Mouse (Mus musculus): ENCODE measurements at regions not wholly inside any gene's neighbourhood (a gene's known extent, or its start where the extent isn't known, plus 50 kb on each side); places are given as distances from the start of the nearest gene placed in this dataset.
A peak's percentile ranks its signal among the peaks of the same experiment; 100 is the strongest.

DNA sequence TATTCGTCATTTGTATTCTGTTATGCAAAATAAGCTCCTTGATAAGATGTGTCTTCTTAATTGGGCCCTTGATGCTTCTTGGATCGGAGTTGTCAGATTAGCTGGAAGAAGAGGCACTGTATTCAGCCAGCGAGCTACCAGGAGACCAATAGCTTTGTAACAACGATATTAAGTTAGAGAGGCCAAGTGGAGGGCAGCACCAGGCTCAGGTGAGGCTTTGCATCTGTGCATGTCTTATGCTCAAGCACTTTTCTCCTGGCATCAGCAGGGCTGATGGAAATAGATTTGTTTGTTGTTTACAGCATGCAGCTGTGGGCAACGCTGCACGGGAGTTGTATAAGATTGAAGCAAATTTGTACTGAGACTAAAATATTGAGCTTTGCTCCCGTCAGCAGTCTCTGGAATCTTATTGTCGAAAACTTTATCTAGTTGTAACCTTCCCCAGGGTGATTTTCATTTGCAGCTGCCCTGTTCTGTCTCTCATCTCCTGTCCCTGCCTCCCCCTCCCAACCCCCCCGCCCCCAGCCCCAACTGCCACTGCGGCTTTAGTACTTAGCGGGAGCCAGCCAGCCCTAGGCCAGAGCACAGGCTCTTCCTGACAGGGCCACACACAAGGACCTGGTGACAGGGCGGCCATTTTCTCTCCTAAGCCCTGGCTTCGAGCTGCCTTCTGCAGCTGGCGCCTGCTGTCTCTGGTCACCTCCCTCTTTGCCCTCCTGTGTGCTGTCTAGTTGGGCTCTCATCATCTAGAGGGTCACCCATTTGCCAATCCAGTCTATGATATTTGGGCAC lies 247.3 kb downstream of the Tshz3 start:
- DNase-seq: no peak

GRCm38 (mm10) chr7:36949511-36949910 lies 251.6 kb downstream of the Tshz3 start:
- no peak for DNase-seq

GRCm38 (mm10) chr7:36955376-36955775 lies 257.5 kb downstream of the Tshz3 start:
- no peak for DNase-seq

DNA sequence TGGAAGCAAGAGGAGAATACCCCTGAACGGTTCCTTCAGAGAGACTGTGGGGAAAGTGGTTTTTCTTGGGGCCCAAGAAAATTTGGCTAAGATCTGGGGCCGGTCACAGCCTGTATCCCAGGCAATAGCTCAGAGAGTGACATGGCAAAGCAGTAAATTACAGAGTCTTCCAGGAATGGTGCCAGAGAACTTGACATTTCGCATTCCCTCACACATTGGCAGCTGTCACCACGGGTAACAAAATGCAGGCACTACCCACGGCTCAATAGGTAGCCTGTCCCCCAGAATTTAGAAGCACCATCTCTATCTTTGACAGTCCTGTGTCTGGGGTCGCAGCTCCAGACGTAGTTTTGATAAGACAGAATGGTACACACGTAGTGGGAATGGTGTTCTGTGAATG lies 260.3 kb downstream of the Tshz3 start:
- no peak for DNase-seq

- DNase-seq: no peak
Observed at GRCm38 (mm10) chr7:36971772-36972171, 273.9 kb downstream of the Tshz3 start.

DNA sequence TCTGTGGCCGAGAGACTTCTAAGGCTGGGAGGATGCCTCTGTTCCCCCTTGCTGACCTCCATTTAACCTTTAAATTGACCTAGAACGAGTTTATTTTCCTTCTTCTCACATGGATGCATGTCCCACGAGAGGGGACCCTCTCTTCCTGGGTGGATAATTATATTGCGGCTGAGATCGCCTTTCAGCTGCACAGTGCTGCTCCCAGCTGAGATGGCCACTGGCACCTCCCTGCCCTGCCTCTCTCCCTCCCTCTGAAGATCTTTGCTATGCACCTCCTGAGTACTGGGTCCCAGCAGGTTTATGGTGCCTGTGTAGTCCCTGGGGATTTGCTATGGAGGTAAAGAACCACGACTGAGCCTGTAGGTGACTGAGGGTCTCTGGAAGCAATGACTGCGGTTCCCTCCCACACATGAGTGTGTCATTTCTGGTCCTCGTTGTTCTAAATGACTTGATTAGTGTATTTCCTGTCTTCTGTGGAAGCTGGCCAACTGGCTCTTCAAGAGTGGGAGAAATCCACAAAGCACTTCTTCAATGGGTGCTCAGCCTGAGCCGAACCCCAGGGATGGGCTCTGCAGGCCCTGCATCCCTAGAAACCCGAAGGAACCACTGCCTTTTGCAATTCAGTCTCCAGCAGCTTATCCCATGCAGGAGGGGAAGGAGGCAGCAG lies 275.9 kb downstream of the Tshz3 start:
- no peak for DNase-seq

GRCm38 (mm10) chr7:36974573-36974972 lies 276.7 kb downstream of the Tshz3 start:
- peak; percentile 36 to 70 for DNase-seq

DNA sequence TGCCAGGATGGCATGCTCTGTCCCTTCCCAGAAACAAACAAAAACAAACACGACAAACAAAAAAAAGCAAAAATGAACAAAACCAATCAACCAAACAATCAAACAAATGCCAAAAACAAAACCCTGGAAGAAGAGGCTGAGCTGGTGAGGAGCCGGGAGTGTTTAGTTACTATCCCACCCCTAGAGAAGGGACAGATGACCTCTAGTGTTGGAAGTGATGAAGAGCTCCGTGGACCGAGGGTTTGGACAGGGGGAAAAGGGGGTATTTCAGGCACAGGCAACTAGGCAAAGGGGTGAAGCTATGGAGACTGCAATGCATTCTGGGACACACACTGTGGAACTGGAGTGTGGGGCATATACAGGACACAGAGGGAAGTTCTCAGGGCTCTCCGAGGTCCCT lies 277.6 kb downstream of the Tshz3 start:
- peak; percentile 22 to 26 for DNase-seq

- DNase-seq: no peak
Observed at GRCm38 (mm10) chr7:36977819-36978218, 279.9 kb downstream of the Tshz3 start.

DNA sequence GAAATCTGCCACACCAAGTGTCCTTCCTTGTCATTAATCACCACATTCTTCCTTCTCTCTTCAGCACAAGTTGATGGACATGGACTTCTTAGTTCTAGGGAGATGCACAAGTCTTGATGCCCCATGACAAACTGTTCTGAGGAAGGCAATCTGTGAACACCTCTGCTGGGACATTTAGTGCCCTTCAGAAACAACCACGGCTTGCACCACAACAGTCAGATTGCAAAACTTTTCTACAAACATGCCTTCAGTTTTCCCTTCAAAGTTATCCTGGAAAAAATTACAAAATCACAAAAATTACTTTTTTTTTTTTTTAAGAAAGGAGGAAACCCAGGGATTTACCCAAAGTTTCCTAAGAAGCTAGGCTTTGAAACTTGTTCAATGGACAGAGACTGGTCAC lies 291.5 kb downstream of the Tshz3 start:
- DNase-seq: no peak

GRCm38 (mm10) chr7:37004601-37005000 lies 306.7 kb downstream of the Tshz3 start:
- peak in 1 of 2 experiments; percentile 5 for DNase-seq

DNA sequence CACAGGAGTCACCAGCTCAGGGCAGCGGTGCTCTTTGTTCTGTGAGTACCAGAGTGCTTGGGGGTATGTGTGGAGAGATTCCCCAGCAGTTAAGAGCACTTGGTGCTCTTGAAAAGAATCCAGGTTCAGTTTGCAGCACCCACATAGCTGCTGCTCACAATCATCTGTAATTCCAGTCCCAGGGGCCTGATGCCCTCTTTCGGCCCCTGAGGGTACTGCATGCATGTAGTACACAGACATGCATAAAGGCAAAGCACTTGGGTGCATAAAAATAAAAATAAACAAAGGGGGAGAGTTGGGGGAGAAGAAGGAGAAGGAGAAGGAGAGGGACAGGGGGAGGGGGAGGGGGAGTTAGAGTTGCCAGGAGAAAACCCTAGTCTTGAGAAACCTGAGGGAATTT lies 307.8 kb downstream of the Tshz3 start:
- DNase-seq: no peak

DNA sequence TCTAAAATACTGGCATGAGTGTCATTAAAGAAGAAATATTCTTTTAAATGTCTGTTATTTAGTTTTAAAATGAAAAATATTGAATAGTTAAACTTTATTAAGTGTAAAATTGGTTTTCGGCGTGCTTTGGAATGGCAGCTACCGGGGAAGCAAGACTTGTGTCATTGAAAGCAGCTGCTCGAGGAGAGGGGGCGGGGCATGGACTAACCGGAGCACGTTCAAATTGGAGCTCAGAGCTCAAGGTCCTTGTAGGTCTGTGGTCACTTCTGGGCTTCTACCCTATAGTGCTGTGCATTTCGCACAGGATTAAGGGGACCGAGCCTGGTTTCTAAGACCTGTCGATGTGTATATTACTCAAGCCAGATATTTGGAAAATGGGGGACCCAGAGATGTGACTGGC lies 309.0 kb downstream of the Tshz3 start:
- no peak for DNase-seq

DNA sequence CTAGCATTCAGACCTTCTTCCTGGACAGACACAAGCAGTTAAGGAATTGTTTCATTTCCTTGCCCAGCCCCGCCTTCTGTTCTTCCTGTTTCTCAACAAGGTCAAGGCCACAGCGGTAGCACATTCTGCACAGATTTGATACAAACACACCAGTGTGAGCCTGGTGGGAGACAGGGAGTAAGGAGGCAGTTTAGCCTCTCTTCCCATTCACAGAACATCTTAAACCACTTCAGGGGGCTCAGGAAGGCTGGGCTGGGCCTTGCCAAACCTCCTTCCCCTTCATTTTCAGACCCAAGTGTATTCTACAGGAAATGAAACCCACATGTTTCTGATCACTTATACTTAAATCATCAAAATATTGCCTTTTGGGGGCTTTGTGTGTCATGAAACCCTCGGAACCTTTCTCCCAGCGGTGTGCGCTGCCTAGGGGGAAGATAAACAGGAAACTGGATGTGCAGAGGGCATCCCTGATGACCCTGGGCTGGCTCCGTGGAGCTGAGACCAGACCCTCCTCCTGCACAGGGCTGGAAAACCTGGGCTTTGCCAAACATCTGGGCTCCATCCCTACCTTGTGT lies 313.3 kb downstream of the Tshz3 start:
- no peak for DNase-seq

GRCm38 (mm10) chr7:37020078-37020477 lies 322.2 kb downstream of the Tshz3 start:
- DNase-seq: no peak

- DNase-seq: no peak
Observed at GRCm38 (mm10) chr7:37024501-37025025, 326.6 kb downstream of the Tshz3 start.

DNA sequence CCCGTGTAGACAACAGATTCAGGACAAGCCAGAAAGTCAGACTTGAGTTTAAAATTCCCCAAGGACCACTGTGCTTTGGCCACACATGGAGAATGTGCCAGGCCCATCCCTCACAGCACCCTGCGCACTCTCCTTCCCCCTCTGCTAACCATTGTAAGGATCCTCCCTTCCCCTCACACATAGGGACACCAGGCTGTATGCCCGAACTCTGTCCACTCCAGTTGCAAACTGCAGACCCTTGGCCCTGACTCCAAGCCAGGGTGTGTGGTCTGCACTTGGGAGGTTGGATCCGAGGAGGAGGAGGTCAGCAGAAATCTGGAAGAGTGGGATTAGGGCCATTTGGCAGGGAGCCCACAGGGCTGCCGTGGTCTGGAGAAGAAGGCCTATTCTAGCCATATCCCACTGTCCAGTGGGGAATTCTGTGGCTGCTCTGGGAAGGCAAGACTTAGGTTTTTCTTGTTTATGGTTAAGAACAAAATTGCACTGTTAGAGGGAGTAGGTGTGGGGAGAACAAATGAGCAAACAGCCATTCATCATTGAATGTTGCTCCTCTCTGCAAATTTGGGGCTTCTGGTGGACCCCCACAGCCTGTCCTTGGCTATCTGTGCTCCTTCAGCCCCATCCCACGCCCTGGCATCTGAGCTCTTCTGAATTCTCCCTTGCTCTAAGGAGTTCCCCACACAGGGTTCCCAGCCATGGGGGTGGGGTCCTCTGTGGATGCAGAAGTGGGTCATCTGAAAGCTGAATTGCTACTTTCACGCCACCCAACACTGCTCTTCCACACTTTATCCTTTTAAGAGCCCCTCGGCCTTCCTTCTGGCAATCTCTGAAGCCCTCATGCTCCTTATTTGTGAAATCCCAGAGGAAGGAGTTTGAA lies 366.9 kb downstream of the Tshz3 start:
- DNase-seq: peak; percentile 24 to 32

GRCm38 (mm10) chr7:37077698-37078097 lies 379.8 kb downstream of the Tshz3 start:
- DNase-seq: no peak

DNA sequence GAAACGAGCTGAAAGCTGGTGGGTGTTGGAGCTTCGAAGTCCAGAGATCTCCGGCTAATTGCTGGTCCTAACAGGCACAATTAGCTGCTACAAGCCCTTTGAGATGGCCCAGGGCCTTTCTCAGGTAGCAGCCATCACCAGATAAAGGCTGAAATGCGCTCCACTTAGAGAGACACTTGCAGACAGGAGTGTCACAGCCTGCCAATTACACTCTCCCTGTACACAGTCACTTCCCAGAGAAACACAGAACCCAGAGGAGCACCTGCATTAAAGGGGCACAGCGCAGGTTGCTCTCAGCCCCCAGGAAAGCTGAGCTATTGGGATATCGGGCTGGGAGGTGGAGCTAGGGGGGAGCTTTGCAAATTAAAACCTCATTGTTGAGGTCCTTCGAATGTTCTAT lies 380.2 kb downstream of the Tshz3 start:
- no peak for DNase-seq

- no peak for DNase-seq
Observed at GRCm38 (mm10) chr7:37089726-37090125, 391.8 kb downstream of the Tshz3 start.

DNA sequence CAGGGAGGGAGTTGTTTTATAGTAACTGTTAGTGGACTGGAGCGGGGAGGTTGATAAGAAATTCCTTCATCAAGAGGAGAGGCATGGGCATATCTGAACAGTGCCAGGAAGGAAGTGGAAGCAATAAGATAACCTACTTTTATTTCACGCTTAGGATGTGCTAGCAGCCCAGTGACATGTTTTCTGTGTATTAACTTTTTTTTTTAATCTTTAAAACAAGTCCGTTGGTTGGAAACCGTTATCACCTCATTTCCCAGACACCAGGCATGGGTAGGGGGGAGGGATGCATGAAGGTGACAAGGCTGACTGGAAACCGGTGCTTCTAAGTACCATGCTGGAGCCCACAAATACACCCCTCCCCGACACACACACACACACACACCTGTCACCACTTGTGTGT lies 394.7 kb downstream of the Tshz3 start:
- DNase-seq: no peak

DNA sequence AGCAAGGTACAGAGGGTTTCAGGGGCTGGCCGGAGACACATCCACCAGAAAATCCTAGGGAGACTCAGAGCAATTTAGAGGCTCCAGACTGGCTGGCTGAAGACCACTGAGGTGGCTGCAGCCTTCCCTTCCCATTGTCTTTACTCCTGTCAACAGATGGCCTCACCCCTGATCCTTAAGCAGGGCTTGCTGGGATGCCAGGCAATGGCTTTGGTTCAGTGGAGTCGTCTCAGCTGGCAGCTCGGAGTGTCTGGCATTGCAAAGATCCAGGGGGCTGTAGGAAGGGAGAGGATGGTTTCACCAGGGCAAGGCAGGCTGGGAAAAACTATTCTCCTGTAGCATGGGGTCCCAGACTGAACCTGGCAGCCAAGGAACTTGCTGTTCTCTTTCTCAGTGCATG lies 395.8 kb downstream of the Tshz3 start:
- DNase-seq: peak; percentile 21 to 62

DNA sequence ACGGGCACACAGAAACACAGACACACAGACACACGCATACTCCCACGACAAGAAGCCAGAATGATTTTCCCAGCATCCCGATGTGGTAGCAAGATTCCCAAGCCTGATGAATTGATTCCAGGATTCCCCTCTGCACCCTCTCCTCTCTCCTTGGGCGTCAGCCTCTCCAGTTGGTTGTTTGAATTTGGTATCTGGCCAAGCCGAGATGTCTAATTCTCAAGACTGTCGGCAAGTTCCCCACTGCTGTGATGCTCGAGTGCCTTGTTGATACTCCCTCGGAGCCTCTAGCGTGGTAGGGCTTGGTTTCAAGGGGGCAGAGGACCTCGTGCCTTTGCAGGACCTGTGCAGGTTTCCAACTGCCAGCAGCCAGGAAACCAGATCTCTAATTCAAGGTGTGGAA lies 397.9 kb downstream of the Tshz3 start:
- peak in 1 of 2 experiments; percentile 28 for DNase-seq

Data from cerebellum, postnatal 14 days (tissue).